Mouse (Mus musculus) limb, embryonic 13.5 days (tissue): Measurements from ENCODE around the gene Nop9. TPM values are rescaled to one million over a fixed set of nuclear protein-coding genes. Genes with fewer than 3 reads are reported as not detected.

Experiments
- polyA plus RNA-seq: library from polyadenylated mRNA; unstranded; fragments of >200 nt; fragmentation: Nextera tagmentation; extraction: Ambion mirVana; gene quantifications from 2 replicates; pipeline ENCODE4 v1.2.1, GENCODE M21; 2015

Nop9 gene
- polyA plus RNA-seq, 1 experiment from 2014 or later: 41.8 TPM

Other genes with a start within 250 kb of the Nop9 start
- gene Cpne6, start 235.2 kb upstream of the Nop9 start, polyA plus RNA-seq: 0.32 and 0.78 TPM in 2 replicates
- not detected in 2 replicates for gene Nrl, start 220.7 kb upstream of the Nop9 start, polyA plus RNA-seq
- gene Pck2, start 205.4 kb upstream of the Nop9 start, polyA plus RNA-seq: 36.9 and 38.0 TPM in 2 replicates
- 55.9 and 58.7 TPM in 2 replicates for gene Dcaf11, start 185.7 kb upstream of the Nop9 start, polyA plus RNA-seq
- 0.74 TPM in 1 of 2 replicates, not detected in the other for gene A730061H03Rik, start 185.3 kb upstream of the Nop9 start, polyA plus RNA-seq
- gene Fitm1, start 170.1 kb upstream of the Nop9 start, polyA plus RNA-seq: 22.5 and 25.5 TPM in 2 replicates
- 145 and 150 TPM in 2 replicates for gene Psme1, start 167.6 kb upstream of the Nop9 start, polyA plus RNA-seq
- gene Emc9, start 160.4 kb upstream of the Nop9 start, polyA plus RNA-seq: 4.9 and 5.0 TPM in 2 replicates
- 251 and 280 TPM in 2 replicates for gene Psme2, start 154.6 kb upstream of the Nop9 start, polyA plus RNA-seq
- gene Rnf31, start 154.0 kb upstream of the Nop9 start, polyA plus RNA-seq: 22.5 and 23.2 TPM in 2 replicates
- gene Irf9, start 142.1 kb upstream of the Nop9 start, polyA plus RNA-seq: 11.2 and 11.4 TPM in 2 replicates
- gene Rec8, start 127.7 kb upstream of the Nop9 start, polyA plus RNA-seq: 6.1 and 7.0 TPM in 2 replicates
- gene Ipo4, start 109.7 kb upstream of the Nop9 start, polyA plus RNA-seq: 107 and 113 TPM in 2 replicates
- gene Gm49378, start 107.8 kb upstream of the Nop9 start, polyA plus RNA-seq: 1.3 and 1.9 TPM in 2 replicates
- gene Tm9sf1, start 101.9 kb upstream of the Nop9 start, polyA plus RNA-seq: 108 and 113 TPM in 2 replicates
- gene Tssk4, start 95.5 kb upstream of the Nop9 start, polyA plus RNA-seq: 0.91 and 1.0 TPM in 2 replicates
- gene Mdp1, start 85.2 kb upstream of the Nop9 start, polyA plus RNA-seq: 68.7 and 69.5 TPM in 2 replicates
- gene Gmpr2, start 73.8 kb upstream of the Nop9 start, polyA plus RNA-seq: 70.2 and 72.7 TPM in 2 replicates
- gene Nedd8, start 73.6 kb upstream of the Nop9 start, polyA plus RNA-seq: 606 and 624 TPM in 2 replicates
- 43.4 and 44.0 TPM in 2 replicates for gene Tinf2, start 63.9 kb upstream of the Nop9 start, polyA plus RNA-seq
- 5.0 and 5.7 TPM in 2 replicates for gene Tgm1, start 31.8 kb upstream of the Nop9 start, polyA plus RNA-seq
- gene Rabggta, start 23.4 kb upstream of the Nop9 start, polyA plus RNA-seq: 24.8 and 26.2 TPM in 2 replicates
- gene Dhrs1, start within 50 bp of the Nop9 start, polyA plus RNA-seq: 78.1 and 89.9 TPM in 2 replicates
- 0.45 and 0.72 TPM in 2 replicates for gene Cideb, start 12.8 kb downstream of the Nop9 start, polyA plus RNA-seq
- gene Ltb4r2, start 15.7 kb downstream of the Nop9 start, polyA plus RNA-seq: 0.36 and 0.64 TPM in 2 replicates
- gene Ltb4r1, start 20.3 kb downstream of the Nop9 start, polyA plus RNA-seq: 0.45 and 0.51 TPM in 2 replicates
- gene Adcy4, start 38.4 kb downstream of the Nop9 start, polyA plus RNA-seq: 20.9 and 25.6 TPM in 2 replicates
- 31.0 and 37.1 TPM in 2 replicates for gene Ripk3, start 43.2 kb downstream of the Nop9 start, polyA plus RNA-seq
- 124 and 128 TPM in 2 replicates for gene Nfatc4, start 77.5 kb downstream of the Nop9 start, polyA plus RNA-seq
- 28.2 and 34.2 TPM in 2 replicates for gene Nynrin, start 108.3 kb downstream of the Nop9 start, polyA plus RNA-seq
- gene Cbln3, start 138.7 kb downstream of the Nop9 start, polyA plus RNA-seq: 0.17 and 0.31 TPM in 2 replicates
- 24.2 and 25.5 TPM in 2 replicates for gene Khnyn, start 139.3 kb downstream of the Nop9 start, polyA plus RNA-seq
- gene Sdr39u1, start 154.6 kb downstream of the Nop9 start, polyA plus RNA-seq: 98.8 and 104 TPM in 2 replicates
- 10.7 and 11.9 TPM in 2 replicates for gene Cma1, start 199.0 kb downstream of the Nop9 start, polyA plus RNA-seq
- gene Cma2, start 205.3 kb downstream of the Nop9 start, polyA plus RNA-seq: not detected in 2 replicates